Mouse (Mus musculus) mouse embryonic stem cell (cell line): ENCODE measurements around the gene Zfp599.
"Not testable (repeated sequence)": the region's sequence is repeated elsewhere in the genome, so short reads cannot be mapped to it uniquely, and the experiment has no call there.

Experiments used
- in situ Hi-C, 2 experiments: fragments of 300-500 bp; cut with MboI; formaldehyde crosslinking; loops; 1 replicate in 1 of 2; 3 replicates in 1 of 2; pipeline ENCODE4 v1.14.3; 2019 to 2020; ENCODE audit warnings: low sequenced_read_pairs in 2 of 2, low pct_unique_long_range_greater_than_20kb in 1 of 2, mixed read lengths in 1 of 2; ENCODE audit not compliant: unreplicated experiment in 1 of 2

The Zfp599 gene

DNA sequence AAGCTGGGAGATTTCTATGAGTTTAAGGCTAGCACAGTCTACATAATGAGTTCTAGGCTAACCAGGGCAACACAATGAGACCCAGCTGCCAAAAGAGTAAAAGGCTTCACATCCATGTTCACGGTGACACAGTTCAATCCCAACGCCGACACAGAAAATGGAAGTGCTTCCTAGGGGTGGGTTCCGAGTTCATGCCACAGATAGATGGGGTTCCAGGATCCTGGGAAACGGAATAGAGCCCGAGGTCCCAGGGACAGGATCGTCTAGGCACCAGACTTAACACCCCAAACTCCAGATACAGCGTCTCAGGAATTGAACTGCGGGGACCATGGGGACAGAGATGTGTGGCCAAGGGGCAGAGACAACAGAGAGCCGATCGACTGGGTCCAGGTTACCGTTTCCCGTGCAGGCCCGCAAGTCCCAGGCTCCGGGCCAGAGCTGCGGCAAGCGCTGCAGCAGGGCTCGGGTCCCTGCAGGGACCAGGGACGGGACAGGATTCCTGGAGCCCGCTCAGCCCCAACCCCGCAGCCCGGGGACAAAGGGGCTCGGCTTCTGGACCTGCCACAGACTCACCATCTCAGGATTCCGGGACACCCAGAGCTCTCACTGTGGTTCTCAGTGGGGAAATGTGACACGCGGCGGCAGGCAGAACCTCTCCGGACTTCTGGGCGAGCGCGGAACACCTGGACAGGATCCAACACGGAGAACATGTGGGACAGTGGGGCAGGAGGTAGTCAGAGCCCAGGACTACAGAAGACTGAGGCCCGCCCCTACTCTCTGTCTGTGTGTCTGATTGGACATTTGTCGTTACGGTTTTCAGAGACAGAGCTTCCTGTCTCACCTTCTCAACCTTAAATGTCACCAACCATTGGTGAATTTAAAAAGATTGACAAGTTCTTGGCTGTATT is at the start of gene Zfp599:
Gene Zfp599, minus strand, starts transcription at position 712 of the 908 bp plus-strand sequence.
- in situ Hi-C loops = no loop called here

DNA sequence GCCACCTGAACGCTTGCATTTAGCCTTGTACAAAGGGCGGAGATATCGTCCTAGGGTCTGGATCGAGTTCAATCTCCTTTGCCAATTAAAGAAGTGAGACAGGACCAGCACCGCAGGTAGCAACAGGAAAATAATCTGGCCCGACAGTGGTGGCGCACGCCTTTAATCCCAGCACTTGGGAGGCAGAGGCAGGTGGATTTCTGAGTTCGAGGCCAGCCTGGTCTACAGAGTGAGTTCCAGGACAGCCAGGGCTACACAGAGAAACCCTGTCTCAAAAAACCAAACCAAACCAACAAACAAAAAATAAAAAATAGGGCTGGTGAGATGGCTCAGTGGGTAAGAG is 48.2 kb upstream of the Zfp599 start:
- in situ Hi-C loops = not testable (repeated sequence)

DNA sequence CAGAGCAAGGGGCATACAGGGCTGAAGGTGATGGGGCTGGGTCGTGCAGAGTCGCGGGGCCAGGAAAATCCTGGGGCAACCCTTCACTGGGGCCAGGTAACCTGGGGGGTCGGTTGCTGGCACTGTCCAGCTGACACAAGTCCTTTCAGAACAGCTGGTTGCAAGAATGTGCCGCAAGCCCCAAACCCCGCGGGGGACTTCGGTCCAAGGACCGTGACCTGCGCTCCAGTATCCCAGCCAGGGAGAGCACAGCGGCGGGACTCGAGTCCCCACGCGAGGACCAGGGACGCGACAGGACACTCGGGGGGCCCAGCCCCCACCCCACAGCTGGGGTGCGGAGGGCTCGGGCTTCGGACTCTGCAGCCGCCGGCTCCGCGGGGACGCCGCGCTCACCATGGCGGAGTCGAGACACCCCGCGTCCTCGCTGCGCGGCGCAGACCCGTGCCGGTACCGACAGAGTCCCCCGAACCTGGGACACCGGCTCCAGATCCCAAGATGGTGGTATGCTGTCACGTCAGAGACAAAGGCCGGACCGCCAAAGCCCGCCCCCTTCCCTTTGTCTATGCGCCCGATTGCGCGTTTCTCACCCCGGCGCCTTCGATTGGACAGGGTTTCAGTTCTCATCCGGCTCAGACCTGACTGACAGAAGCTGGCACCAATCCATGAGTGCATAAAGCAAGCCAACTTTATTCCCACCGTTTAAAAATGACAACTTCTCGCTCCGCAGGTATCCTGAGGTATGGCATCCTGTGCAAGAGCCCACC is 47.6 kb upstream of the Zfp599 start, which contains the start of gene Zfp810:
Gene Zfp810, minus strand, starts transcription at position 493 of the 764 bp plus-strand sequence.
- in situ Hi-C loops = no loop called here

DNA sequence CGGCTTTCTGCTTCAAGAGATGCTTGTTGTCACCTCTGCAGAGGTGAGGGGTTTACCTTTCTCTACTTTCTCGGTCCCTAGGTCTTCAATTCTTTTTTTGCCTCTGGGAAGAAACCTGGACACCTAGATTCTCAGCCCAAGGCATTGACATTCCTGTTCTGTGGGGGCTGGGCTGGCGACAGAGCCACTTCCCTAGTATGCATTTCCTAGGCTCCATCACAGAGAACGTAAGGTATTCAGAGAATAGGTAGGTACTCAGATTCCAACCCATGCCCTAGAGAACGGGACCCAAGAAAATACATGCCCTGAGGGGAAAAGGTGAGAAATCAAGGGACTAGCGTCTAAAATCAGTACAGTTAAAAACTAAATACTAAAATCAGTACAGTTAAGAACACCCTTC is 47.0 kb upstream of the Zfp599 start:
- in situ Hi-C loops = no loop called here

DNA sequence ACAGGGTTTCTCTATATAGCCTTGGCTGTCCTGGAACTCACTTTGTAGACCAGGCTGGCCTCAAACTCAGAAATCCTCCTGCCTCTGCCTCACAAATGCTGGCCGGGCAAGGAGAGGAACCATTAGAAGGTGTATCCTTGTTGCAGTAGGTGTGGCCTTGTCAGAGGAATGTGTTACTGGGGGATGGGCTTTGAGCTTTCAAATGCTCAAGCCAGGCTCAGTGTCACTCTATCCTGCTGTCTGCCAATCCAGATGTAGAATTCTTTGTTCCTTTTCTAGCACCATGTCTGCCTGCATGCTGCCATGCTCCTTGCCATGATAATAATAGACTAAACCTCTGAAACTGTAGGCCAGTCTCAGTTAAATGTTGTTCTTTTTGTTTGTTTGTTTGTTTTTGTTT is 42.5 kb upstream of the Zfp599 start:
- in situ Hi-C loops = loop anchor here in 1 of 2 experiments (5.0 kb wide), 1 partner anchor 140 kb away; no protein-coding TSS in a partner anchor

DNA sequence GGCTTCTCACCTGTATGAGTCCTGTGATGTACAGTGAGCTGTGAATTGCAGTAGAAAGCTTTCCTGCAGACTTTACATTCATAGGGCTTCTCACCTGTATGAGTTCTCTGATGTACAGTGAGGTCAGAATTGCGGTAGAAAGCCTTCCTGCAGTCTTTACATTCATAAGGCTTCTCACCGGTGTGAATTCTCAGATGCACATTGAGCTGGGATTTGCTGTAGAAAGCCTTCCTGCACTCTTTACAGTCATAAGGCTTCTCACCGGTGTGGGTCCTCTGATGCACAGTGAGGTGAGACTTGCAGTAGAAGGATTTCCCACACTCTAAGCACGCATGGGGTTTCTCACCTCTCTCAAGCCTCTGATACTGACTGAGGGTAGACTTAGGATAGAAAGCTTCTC is 19.0 kb upstream of the Zfp599 start:
- in situ Hi-C loops = no loop called here

DNA sequence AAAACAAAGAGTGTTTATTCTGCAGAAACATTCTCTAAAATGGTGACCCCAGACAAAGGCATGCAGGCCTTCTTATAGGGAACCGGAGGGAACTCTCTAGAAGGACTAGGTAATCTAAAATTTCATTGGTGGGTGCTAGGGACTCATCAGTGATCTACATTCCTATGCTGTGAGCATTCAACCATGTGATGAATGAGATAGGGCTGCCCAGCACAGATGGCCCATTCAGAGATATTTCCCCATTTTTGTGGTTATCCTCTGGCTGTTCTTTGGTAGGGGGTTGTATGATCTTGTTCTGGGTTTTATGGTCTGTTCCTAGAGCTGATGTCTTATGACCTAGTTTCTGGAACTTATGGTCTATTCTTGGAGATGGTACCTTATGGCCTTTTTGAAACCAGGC is 9.2 kb upstream of the Zfp599 start:
- in situ Hi-C loops = no loop called here

DNA sequence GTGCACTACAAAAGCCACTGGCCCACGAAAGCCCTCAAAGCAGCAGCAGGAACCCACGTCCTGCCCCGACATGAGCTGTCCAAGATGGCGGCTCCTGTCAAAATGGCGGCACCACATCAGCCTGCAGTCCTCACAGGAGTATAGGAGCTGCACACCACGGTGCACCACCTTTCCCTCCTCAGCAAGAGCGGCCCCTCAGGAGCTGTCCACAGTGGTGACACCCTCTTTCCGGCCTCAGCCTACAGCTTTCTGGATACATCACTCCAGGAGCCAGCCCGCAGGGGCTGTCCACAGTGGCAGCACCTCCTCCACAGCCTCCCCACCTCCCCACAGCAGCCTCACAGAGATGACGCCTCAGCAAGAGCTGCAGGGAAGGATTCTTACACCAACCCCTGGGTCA is 2.9 kb upstream of the Zfp599 start:
- in situ Hi-C loops = no loop called here

DNA sequence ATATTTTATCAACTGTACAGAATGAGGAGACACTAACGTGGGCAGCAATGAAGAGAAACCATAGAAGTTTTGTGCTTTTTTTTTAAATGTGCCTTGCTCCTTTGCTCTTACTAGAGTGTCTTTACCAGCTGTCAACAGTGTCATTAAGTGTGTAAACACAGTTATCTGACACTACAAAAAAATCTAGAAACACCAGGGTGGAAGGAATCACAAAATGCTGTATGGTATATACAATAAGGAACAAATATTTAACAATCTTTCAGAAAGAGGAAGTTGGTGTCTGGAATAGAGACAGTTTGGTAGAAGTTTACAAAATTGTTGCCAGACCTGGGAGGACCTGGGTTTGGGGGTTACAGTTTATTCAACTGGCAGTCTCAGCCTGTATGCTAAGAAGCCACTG is 1.9 kb upstream of the Zfp599 start:
- in situ Hi-C loops = no loop called here

DNA sequence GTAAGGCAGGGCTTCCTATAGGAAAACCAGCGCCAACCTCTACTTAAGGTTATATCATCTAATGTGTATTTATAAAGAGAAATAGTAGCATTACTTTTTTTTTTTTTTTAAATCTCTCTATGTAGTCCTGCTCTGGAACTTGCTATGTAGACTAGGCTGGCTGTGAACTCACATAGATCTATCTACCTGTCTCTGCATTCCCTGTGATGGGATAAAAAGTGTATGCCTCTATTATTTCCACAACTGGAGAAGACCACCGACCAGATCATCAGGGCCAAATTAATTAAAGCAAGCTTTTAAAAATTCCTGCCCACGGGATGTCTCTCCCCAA is 362 bp upstream of the Zfp599 start:
- in situ Hi-C loops = no loop called here

DNA sequence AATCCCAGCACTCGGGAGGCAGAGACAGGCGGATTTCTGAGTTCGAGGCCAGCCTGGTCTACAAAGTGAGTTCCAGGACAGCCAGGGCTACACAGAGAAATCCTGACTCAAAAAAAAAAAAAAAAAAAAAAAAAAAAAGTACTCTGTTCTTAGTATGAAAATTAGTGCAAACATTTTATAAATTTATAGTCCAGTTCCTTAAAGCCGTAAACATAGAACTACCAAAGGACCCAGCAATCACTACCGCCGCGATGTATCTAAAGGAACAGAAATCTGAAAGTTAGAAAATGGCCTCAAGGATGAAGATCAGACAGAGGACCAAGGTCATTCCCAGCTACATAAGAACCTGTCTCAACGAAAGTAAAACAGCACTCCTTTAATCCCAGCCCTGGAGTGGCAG is 911 bp downstream of the Zfp599 start:
- in situ Hi-C loops = no loop called here

DNA sequence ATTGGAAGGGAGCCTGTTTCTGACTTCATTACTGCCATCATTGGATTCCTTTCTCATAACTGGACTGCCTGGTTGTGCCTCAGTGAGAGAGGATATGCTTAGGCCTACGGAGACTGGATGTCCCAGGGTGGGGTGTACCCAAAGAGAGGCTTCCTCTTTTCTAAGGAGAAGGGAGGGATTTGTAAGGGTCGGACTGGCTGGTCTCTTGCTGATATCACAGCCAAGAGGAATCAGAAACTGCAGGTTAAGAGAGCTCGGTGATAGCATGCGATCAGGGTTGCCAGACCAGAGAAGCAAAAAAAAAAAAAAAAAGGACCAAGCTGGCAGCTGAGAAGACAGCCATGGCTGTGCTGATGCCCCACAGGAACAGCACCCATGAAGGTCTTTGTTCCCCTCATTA is 3.1 kb downstream of the Zfp599 start:
- in situ Hi-C loops = no loop called here

DNA sequence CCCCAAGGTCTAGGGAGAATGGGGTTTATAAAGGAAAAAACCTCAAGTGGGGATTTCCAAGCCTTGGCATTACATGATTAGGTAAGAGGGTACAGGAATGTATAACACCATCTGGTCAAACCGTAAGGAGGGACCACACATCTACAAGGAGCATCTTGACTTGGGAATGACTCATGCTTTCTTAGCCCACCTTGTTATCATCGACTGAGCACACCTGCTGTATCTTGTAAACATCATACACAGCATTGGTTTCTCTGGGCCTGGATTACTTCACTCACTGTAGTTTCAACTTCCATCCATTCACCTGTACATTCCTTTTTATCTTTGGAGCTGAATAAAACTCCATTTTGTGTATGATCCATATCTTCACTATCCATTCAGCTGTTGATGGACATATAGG is 15.5 kb downstream of the Zfp599 start:
- in situ Hi-C loops = loop anchor here in 1 of 2 experiments (10.0 kb wide), 1 partner anchor 111 kb away; no protein-coding TSS in a partner anchor

DNA sequence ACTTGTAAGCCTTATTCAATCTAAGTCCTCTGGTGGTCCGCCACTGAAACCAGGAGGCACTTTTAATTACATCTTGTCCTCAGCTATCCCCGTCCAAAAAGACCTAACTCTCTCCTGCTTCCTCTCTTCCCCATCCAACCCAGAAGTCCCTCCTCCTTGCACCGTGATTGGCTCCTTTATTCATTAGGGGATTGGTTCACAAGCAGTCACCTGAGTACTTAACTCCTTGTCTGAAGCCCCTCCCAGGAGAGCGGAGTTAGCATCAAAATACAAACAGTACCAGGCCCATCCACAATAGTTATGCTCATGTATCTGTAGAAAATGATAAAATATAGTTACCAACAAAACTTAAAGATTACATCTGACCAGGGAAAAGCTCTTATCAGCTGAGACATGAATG is 19.7 kb downstream of the Zfp599 start:
- in situ Hi-C loops = loop anchor here in 1 of 2 experiments (10.0 kb wide), 1 partner anchor 115 kb away; no protein-coding TSS in a partner anchor

DNA sequence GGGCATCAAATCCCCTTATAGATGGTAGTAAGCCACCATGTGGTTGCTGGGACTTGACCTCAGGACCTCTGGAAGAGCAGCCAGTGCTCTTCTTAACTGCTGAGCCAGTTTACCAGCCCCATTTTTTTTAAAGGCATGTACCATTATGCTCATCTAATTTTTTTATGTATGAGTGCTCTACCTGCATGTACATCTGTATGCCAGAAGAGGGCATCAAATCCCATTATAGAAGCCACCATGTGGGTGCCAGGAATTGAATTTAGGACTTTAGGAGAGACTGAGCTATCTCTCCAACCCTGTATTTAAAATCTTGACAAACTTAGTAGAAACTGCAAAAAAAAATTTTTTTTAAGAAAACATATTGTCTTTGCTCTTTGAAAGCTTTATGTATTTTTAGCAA is 29.1 kb downstream of the Zfp599 start:
- in situ Hi-C loops = no loop called here

DNA sequence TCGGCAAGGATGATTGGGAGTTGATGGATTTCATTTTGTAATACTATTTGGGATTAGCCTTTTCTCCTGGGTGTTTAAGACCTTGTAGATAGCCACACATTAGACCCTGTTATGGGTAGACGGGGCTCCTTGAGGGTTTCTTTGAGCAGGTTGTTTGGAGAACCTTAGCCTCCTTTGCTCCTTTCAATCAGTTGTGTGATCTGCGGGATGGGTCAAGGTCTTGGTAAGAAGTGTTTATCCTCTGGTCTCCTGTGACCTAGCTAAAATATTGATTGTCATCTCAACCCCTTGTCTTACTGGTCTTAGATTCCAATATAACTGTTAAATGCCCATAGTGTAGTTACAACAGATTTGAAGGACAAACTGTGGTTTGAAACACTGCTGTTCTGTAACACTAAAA is 29.6 kb downstream of the Zfp599 start:
- in situ Hi-C loops = no loop called here

DNA sequence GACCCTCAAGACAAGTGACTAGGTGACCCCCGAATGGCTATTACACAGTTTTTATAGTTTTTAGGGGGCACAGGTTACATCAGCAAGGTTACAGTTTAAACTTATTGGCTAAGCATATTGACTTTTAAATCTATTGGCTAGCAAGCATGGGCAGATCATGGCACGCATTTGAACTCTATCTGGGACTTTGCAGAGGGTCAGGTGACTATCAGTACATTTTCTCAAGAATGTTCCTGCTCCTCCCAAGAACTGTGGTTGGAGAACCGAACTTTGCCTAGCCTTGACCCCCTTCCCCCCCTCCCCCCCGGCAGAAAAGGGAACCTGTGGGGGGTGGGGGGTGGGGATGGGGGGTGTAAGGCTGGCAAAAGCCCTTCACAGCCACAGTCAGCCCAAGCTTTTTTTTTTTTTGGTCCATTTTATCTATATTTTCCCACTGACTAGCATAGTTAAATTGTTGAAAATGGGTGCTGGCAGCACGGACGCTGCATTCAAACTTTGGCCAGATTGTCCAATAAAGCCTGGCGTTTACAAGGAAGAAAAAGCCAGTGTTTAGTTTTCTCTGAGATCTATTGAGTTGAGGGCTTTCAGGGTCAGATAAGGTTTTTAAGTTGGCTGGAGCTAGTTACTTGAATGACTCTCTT is 30.2 kb downstream of the Zfp599 start:
- in situ Hi-C loops = no loop called here

DNA sequence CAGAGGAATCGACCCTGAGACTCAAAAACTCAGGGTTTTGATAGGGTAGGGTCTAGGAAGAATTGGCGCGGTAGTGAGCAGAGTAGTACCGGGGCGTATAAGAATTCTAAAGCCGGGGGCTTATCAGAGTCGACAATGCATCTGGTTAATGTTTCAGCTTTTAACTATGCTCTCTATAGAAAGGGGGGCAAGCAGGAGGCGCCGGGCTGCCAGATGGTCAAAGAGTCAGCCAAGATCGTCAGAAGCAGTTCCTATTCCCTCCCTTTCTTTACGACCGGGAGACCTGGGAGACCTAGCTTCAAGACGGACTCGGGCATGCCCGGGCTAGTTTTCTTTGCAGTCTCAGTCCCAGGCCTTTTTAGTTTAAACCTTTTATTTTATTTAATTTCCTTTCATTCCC is 32.8 kb downstream of the Zfp599 start:
- in situ Hi-C loops = no loop called here

DNA sequence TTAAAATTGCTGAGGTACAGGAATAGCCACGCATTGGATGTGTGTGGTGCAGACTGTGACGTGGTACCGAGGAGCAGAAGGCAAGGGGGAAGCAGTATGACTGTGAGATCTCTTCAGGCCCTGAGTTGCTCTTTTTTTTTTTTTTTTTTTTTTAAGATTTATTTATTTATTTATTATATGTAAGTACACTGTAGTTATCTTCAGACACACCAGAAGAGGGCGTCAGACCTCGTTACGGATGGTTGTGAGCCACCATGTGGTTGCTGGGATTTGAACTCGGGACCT is 33.4 kb downstream of the Zfp599 start:
- in situ Hi-C loops = not testable (repeated sequence)
